Mouse (Mus musculus): ENCODE data around the gene Pars2.

DNA sequence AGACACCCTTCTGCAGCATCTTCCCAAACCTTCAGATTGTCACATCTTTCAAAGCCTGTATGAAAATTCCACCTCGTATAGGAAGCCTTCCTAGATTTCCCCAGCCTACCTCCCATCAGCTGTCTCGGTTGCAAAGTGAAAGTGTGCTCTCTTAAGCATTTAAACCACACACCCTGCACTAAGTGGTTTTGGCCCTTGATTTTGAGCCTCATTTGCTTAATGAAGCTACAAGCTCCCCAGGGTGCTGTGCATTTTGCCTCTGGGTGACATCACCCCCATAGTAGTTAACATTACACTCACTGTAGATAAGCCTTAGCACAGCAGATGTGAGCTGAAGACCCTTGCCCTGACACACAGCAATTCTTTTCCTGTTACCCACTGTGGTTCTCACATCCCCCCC, 30.1 kb downstream of the Pars2 start:
- TF ChIP-seq CTCF (IDR thresholded peaks at IDR 0.05; ENCODE audit: control insufficient read depth, insufficient read depth, low read length) = no peak
- no peak for TF ChIP-seq POLR2A (IDR thresholded peaks at IDR 0.05; ENCODE audit: borderline replicate concordance, control insufficient read depth, low read depth, low read length)

All from bone marrow, adult 2 months (tissue).